Mouse (Mus musculus): ENCODE data around the gene Fgfr1op2.

- TF ChIP-seq GATA1 (IDR thresholded peaks at IDR 0.05; ENCODE audit: low read length) (no peak), TAL1 (IDR thresholded peaks at IDR 0.05; ENCODE audit: low read length) (no peak)
Measured at GRCm38 (mm10) chr6:146540386-146540785, 36.6 kb upstream of the Fgfr1op2 start.
